Mouse (Mus musculus) heart, embryonic 13.5 days (tissue): ENCODE measurements around the gene Gm21954. TPM values are rescaled to one million over a fixed set of nuclear protein-coding genes. Genes with fewer than 3 reads are reported as not detected.

Experiments
- ATAC-seq: fragments of 200-750 bp; cut with Nextera tagmentation; 2 replicates; pipeline ENCODE4 v1.8.0; 2017; ENCODE audit warnings: moderate TSS enrichment; ENCODE audit not compliant: insufficient number of reproducible peaks, low FRiP score, low TSS enrichment; ENCODE audit errors: extremely low read depth
- H3K27ac ChIP-seq: fragments of 300-500 bp; sonication (generic); replicated peaks from 2 replicates; pipeline ENCODE4 v1.5.1; 2015; ENCODE audit warnings: moderate library complexity, mild to moderate bottlenecking, inconsistent platforms
- H3K27me3 ChIP-seq: fragments of 300-500 bp; sonication (generic); replicated peaks from 2 replicates; pipeline ENCODE4 v1.6.1; 2015; ENCODE audit warnings: mild to moderate bottlenecking, inconsistent platforms
- H3K36me3 ChIP-seq: fragments of 300-500 bp; sonication (generic); 2 replicates; pipeline ENCODE4 v1.6.1; 2015; ENCODE audit warnings: mild to moderate bottlenecking, inconsistent platforms
- H3K4me1 ChIP-seq: fragments of 300-500 bp; sonication (generic); 2 replicates; pipeline ENCODE4 v1.6.1; 2015; ENCODE audit warnings: inconsistent platforms
- H3K4me2 ChIP-seq: fragments of 300-500 bp; sonication (generic); 2 replicates; pipeline ENCODE4 v1.6.1; 2015; ENCODE audit warnings: inconsistent platforms, mild to moderate bottlenecking, moderate library complexity
- H3K4me3 ChIP-seq: fragments of 300-500 bp; sonication (generic); 2 replicates; pipeline ENCODE4 v1.5.1; 2015; ENCODE audit warnings: moderate library complexity, mild to moderate bottlenecking, inconsistent platforms
- H3K9ac ChIP-seq: fragments of 300-500 bp; sonication (generic); 2 replicates; pipeline ENCODE4 v1.6.1; 2015; ENCODE audit warnings: inconsistent platforms, mild to moderate bottlenecking, moderate library complexity
- H3K9me3 ChIP-seq: fragments of 300-500 bp; sonication (generic); 2 replicates; pipeline ENCODE4 v1.6.1; 2016; ENCODE audit warnings: inconsistent platforms
- WGBS: fragments of 180-500 bp; shearing (Covaris S2); methylation state at CpG from one replicate; pipeline ENCODE4 v1.1.7; 2015; ENCODE audit warnings: mixed read lengths; 5-methylcytosine and 5-hydroxymethylcytosine counted together
- polyA plus RNA-seq: library from polyadenylated mRNA; unstranded; fragments of >200 nt; fragmentation: Nextera tagmentation; extraction: Ambion mirVana; gene quantifications from 2 replicates; pipeline ENCODE4 v1.2.1, GENCODE M21; 2015

The Gm21954 gene
- polyA plus RNA-seq, 1 experiment from 2014 or later: not detected

DNA sequence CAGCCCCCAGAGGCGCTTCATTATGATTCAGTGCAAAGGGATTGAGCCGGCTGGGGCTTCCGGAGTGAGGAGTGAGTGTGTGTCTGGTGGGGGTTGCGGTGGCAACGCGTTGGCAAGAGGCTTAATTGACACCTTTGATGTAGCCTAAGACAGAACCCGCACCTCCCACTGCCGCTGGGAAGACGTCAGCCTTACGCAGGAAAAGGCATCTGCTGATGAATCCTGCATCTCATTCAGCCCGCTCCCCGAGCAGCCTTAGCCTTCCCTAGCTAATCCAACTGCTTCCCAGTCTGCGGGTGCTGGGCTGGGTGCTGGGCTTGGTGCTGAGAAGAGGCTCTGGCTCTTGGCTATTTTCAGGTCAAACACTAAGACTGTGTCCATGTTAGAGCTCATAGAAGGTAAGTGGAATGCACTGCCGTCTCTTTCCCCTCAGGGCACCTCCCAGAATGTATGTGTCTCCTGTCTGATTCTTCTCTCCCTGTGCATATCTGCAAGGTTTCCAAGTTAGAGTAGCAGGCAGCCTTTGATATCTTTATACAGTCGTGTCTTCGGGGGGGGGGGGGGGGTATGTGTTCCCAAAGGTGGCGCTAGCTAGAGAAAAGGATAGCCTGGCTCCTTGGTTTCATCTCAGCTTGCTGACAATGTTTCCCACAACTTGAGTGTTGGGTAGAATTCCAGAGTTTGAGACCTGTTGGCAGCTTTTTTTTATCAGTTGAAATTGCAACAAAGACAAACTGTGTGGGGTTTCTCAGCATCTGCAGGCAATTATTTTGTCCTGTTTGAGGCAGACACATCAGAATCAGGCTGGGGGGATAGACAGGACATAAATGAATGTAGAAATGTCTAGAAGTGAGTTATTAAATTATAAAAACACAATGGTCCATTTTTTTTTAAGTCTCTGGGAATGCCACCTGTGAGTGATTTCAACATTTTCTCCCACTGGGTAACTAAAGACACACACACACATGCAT, 10.0 kb downstream of the Gm21954 start:
- peaks cover 5% of the 10 kb centered on the region; the same call in 1 of the 2 replicates for H3K4me1 ChIP-seq
- no peaks in the 10 kb centered on the region for H3K36me3 ChIP-seq
- H3K27me3 ChIP-seq: no peaks in the 10 kb centered on the region
- H3K4me3 ChIP-seq: peak overlapping the region; percentile 44
- no peaks in the 10 kb centered on the region for H3K9me3 ChIP-seq
- peak overlapping the region; percentile 74 for H3K9ac ChIP-seq
- H3K4me2 ChIP-seq: peak overlapping the region; percentile 69
- ATAC-seq: no peak
- no peak overlapping the region for H3K27ac ChIP-seq
- WGBS: 4% methylated on average over 17 of the region's 17 CpGs

DNA sequence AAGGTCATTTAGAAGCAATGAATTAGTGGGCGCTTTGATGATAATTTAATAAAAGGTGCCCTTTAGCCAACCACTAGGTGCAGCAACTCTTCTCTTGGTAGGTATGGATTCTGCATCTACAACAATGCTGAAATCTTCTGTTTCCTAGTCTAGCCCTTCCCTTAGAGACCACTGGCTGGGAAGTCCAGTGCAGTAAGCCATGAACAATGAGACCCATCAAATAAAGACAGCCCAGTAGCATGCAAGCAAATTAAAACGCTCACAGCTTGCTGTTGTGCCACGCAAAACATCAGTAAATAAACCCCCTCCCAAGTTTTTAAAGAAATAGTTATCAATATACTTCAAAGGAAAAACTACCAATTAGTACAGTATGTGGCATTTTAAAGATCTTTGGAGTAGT, 10.9 kb downstream of the Gm21954 start:
- 67% methylated on average over 3 of the region's 3 CpGs for WGBS
- Histone ChIP-seq H3K27ac (no peak overlapping the region), H3K9me3 (no peaks in the 10 kb centered on the region), H3K4me2 (peak overlapping the region; percentile 69), H3K9ac (no peak overlapping the region), H3K4me1 (peaks cover 5% of the 10 kb centered on the region; the same call in 1 of the 2 replicates), H3K36me3 (no peaks in the 10 kb centered on the region), H3K27me3 (no peaks in the 10 kb centered on the region), H3K4me3 (peak overlapping the region; percentile 44)
- ATAC-seq: no peak

DNA sequence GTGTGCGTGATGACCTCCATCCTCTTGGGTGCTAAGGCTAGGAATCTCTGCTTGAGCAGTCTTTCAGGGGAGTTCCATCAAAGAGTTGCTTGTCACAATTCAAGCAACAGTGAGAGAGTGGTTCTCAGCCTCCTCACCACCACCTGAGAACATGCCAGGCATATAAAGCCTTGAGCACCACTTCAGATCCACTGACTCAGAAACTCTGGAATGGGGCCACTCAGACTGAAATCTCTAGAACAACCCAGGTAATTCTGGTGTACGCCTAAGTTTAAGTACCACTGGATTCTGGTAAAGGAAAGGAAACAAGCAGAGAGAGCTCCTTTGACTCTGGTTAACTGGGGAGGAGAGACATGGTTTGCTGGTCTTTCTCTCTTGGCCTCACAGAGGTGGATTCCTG, 19.5 kb downstream of the Gm21954 start:
- H3K27me3 ChIP-seq: no peaks in the 10 kb centered on the region
- no peaks in the 10 kb centered on the region for H3K9me3 ChIP-seq
- no peak overlapping the region for H3K4me2 ChIP-seq
- no peak overlapping the region for H3K4me3 ChIP-seq
- no peak overlapping the region for H3K27ac ChIP-seq
- no peak for ATAC-seq
- H3K36me3 ChIP-seq: no peaks in the 10 kb centered on the region
- H3K4me1 ChIP-seq: no peaks in the 10 kb centered on the region
- WGBS: 81% methylated on average over 2 of the region's 2 CpGs
- no peak overlapping the region for H3K9ac ChIP-seq

DNA sequence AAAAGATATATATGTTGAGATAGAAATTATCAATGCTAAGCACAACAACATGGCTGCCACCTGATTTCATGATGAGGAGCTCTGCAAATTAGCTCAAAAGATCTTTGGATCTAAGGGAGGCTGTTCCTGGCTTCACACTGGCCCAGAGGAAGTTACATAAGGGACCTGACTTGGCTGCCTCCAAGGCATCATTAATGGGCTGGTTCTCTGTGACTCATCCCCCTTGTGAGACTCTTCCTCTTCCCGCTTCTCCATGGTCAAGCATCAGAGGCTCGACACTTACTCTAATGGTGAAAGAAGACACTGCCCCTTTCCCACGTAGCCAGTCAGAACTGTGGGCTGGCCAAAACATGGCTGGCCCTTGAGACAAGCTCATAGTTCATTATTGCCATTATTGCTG, 20.1 kb downstream of the Gm21954 start:
- no peaks in the 10 kb centered on the region for H3K36me3 ChIP-seq
- 64% methylated on average over 3 of the region's 3 CpGs for WGBS
- no peaks in the 10 kb centered on the region for H3K9me3 ChIP-seq
- H3K4me3 ChIP-seq: no peak overlapping the region
- H3K4me2 ChIP-seq: no peak overlapping the region
- H3K27me3 ChIP-seq: no peaks in the 10 kb centered on the region
- no peak overlapping the region for H3K9ac ChIP-seq
- ATAC-seq: no peak
- H3K4me1 ChIP-seq: no peaks in the 10 kb centered on the region
- no peak overlapping the region for H3K27ac ChIP-seq

DNA sequence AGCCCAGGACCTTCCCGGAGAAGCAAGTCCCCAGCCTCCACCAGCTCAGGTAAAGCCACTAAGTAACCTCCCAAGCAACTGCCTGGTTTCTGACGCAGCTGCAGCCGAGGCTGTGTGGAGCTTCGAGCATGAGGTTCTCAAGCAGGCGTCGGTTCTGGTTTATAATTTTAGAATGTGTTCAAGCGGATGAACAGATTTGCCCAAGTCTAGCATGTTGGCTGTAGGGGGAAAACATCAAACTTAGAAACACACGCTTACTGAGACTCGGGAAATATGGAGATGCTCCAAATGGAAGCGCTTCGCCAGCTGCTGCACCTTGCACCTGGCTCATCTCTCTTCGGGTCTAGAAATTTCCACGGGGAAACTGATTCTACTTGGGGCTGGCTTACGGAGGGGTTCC, 21.0 kb downstream of the Gm21954 start:
- H3K4me2 ChIP-seq: no peak overlapping the region
- 86% methylated on average over 14 of the region's 14 CpGs for WGBS
- no peaks in the 10 kb centered on the region for H3K36me3 ChIP-seq
- no peaks in the 10 kb centered on the region for H3K27me3 ChIP-seq
- ATAC-seq: no peak
- H3K9me3 ChIP-seq: no peaks in the 10 kb centered on the region
- H3K27ac ChIP-seq: no peak overlapping the region
- no peaks in the 10 kb centered on the region for H3K4me1 ChIP-seq
- no peak overlapping the region for H3K4me3 ChIP-seq
- no peak overlapping the region for H3K9ac ChIP-seq

DNA sequence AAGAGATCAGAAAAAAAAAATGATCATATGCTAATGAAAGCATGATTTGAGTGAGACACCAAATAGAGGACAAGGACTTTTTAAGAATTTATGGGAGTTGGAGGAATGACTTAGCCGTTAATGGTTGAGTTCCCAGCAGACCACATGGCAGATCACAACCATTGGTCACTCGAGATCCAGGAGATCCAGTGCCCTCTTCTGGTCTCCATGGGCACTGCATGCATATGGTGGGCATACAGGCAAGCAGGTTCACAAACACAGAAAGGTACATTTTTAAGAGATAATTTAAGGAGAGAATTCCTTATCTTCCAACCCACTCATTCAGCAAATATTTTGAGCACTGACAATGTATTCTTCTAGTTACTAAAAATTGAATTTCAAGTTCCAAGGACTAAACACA, 22.9 kb downstream of the Gm21954 start:
- ATAC-seq: no peak
- Histone ChIP-seq H3K9me3 (no peaks in the 10 kb centered on the region), H3K4me1 (no peaks in the 10 kb centered on the region), H3K9ac (no peak overlapping the region), H3K4me2 (no peak overlapping the region), H3K4me3 (no peak overlapping the region), H3K27ac (no peak overlapping the region), H3K27me3 (no peaks in the 10 kb centered on the region), H3K36me3 (no peaks in the 10 kb centered on the region)
- 81% methylated on average over 2 of the region's 2 CpGs for WGBS

DNA sequence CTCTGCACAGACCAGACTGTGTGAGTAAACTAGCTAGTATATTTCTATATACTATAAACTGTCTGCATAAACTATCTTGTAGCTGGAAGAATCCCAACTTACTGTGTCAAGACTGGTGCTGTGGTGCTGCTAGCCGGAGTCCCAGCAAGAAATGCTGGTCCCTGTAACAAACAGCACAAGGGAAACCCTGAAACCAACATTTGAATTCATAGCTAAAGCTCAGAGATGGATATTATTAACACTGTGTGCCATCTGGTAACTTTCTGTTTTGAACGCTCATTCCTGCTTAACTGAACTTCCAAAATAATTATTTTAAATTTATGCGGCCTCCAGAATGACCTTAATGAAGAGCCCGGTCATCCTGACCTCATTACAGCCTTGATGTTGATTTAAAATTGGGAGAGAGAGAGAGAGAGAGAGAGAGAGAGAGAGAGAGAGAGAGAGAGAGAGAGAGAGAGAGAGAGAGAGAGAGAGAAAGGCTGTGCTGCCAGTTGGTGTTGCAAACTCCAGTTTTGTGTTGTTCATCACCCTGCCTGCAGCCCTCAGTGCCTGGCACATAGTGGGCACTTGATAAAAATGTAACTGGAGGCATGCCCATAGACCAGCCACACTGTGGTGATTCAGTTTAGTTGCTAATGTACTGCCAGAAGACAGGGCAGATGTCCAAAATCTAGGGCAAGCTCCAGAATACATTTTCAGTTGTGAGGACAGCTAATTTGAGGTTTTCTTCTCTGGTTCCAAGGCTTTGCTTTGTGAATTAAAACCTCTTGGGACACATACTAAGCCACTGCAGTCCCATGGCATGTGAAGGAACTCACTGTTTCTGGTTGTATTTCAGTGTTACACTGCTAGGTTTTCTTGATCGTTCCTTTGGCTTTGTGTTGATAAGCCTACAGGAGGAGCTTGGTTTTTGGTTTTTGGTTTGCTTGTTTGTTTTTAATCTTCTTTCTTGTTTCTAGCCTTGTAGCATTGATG, 24.2 kb downstream of the Gm21954 start:
- H3K27ac ChIP-seq: no peak overlapping the region
- no peaks in the 10 kb centered on the region for H3K36me3 ChIP-seq
- no peak overlapping the region for H3K4me2 ChIP-seq
- no peaks in the 10 kb centered on the region for H3K4me1 ChIP-seq
- WGBS: 85% methylated on average over 5 of the region's 5 CpGs
- no peaks in the 10 kb centered on the region for H3K27me3 ChIP-seq
- no peak for ATAC-seq
- no peak overlapping the region for H3K9ac ChIP-seq
- no peaks in the 10 kb centered on the region for H3K9me3 ChIP-seq
- H3K4me3 ChIP-seq: no peak overlapping the region

DNA sequence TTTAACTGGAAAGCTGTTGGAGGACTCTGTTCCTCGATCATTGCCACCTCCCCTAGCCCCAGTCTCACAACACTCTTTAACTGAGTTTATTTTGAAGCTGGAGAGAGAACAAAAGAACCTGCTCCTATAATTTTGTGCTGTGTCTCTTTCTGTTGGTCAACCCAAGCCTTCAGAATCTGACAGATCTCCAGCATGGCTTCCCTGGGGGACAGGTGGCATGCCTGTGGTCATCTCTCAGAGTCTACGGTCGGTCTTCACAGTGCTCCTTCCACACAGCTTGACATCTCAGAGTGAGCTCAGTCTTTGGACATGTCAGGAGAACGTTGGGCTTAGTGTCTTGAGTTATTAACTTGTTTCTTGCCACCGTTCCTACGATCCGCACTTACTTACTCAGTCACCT, 25.3 kb downstream of the Gm21954 start:
- no peak overlapping the region for H3K27ac ChIP-seq
- H3K9me3 ChIP-seq: no peaks in the 10 kb centered on the region
- no peak overlapping the region for H3K9ac ChIP-seq
- no peak for ATAC-seq
- H3K36me3 ChIP-seq: no peaks in the 10 kb centered on the region
- H3K27me3 ChIP-seq: no peaks in the 10 kb centered on the region
- no peak overlapping the region for H3K4me3 ChIP-seq
- 83% methylated on average over 7 of the region's 7 CpGs for WGBS
- H3K4me2 ChIP-seq: no peak overlapping the region
- no peaks in the 10 kb centered on the region for H3K4me1 ChIP-seq

DNA sequence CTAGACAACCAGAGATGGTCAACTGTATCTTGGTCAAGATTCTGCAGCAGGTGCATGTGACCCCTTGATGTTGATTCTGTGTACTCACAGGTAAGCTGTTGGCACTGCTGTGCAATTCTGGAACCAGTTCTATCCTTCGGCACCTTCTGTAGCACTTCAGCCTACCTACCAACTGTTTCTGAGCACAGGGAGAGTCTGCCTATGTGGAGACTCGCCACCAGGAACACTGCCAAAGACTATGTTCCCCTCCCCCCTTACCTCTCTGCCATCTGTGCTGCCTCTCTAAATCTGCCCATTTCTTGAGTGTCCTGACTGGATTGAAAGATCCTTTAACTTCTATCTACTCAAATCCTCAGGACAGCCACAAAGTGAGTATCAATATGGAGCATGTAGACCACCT, 28.3 kb downstream of the Gm21954 start:
- H3K27me3 ChIP-seq: no peaks in the 10 kb centered on the region
- ATAC-seq: no peak
- H3K9ac ChIP-seq: no peak overlapping the region
- no peaks in the 10 kb centered on the region for H3K36me3 ChIP-seq
- no peak overlapping the region for H3K4me2 ChIP-seq
- H3K4me1 ChIP-seq: peaks cover 12% of the 10 kb centered on the region
- no peak overlapping the region for H3K27ac ChIP-seq
- WGBS: 86% methylated on average over 2 of the region's 2 CpGs
- H3K9me3 ChIP-seq: no peaks in the 10 kb centered on the region
- H3K4me3 ChIP-seq: no peak overlapping the region

DNA sequence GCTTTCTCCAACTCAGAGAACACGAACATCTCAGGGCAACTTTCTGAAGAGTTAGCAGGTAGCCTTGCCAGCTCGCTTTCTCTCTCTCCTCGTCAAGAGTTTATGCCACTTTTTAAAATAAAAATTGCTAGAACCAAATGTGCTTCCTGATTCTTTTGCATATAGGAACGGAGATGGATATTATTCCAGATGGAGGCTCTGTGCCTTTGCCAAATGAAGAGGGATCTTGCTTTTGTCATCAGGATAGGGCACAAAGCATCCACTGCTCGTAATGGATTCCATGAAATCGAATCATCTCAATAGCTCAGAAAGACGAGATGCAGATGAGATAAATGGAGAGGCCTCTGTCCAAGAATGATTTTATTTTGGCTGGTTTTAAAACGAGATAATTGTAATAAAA, 28.7 kb downstream of the Gm21954 start:
- 77% methylated on average over 8 of the region's 8 CpGs for WGBS
- no peak overlapping the region for H3K4me2 ChIP-seq
- ATAC-seq: no peak

DNA sequence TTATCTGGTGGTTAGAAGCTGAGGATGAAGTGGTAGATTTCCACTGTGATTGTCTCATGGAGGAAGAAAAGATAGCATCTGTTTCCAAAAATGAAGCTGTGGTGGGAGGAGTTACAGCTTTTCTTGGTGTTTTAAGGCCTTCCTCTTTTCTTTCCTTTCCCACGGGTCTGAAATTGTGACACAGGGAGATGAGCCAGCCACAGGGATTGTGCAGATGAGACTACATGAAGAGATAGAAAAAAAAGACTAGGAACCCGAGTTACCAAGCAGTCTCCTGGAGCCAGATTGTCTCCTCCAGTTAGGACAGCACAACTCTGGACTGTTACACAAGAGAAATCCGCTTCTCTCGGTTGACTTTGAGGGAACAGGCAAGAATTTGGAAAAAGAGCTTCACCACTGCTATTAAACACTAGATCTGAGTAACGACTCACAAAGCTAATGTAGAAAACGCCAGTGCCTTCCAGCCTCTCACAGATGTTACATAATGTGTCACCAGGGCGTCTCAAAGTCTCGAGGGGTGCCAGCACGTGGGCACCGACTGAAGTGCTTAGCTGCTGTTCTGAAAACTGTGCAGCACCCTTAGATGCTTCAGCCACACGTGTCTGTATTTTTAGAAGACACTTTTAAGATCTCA, 29.9 kb downstream of the Gm21954 start:
- no peaks in the 10 kb centered on the region for H3K36me3 ChIP-seq
- no peak overlapping the region for H3K27ac ChIP-seq
- H3K4me3 ChIP-seq: no peak overlapping the region
- peaks cover 12% of the 10 kb centered on the region for H3K4me1 ChIP-seq
- H3K27me3 ChIP-seq: no peaks in the 10 kb centered on the region
- H3K9me3 ChIP-seq: no peaks in the 10 kb centered on the region
- no peak overlapping the region for H3K9ac ChIP-seq
- 66% methylated on average over 11 of the region's 11 CpGs for WGBS
- H3K4me2 ChIP-seq: no peak overlapping the region
- ATAC-seq: no peak

More for the DNA sequence above, 28.7 kb downstream of the Gm21954 start:
- no peak overlapping the region for H3K4me3 ChIP-seq
- no peaks in the 10 kb centered on the region for H3K36me3 ChIP-seq
- H3K9me3 ChIP-seq: no peaks in the 10 kb centered on the region
- peaks cover 12% of the 10 kb centered on the region for H3K4me1 ChIP-seq
- no peak overlapping the region for H3K27ac ChIP-seq
- no peaks in the 10 kb centered on the region for H3K27me3 ChIP-seq
- H3K9ac ChIP-seq: no peak overlapping the region
